Mouse (Mus musculus): ENCODE results near the gene Chic2.

GRCm38 (mm10) chr5:75074132-75074531 is 29.6 kb upstream of the Chic2 start:
- TF ChIP-seq POLR2A (IDR thresholded peaks at IDR 0.05; ENCODE audit: low read depth, low read length) (no peak), CTCF (IDR thresholded peaks at IDR 0.05; ENCODE audit: extremely low read depth, insufficient read depth, insufficient read length, insufficient replicate concordance) (no peak)

All from spleen, adult 2 months (tissue).